Mouse (Mus musculus) CD4-positive naive resting alpha-beta T cell, adult 76 days (primary cell): ENCODE data around the gene Gm21094. TPM values are rescaled to one million over a fixed set of nuclear protein-coding genes. Genes with fewer than 3 reads are reported as not detected.

Experiments
- total RNA-seq: library from RNA; stranded (reverse); gene quantifications from one replicate; pipeline ENCODE4 v1.2.4, GENCODE M21; 2023

Gm21094 gene
- total RNA-seq = not detected

GRCm38 (mm10) chrY:32620343-32620742 lies at the start of gene Gm21094:
Gene Gm21094 (minus strand): TSS chrY:32620443.

